Mouse (Mus musculus) bone marrow macrophage, adult 2 months (primary cell): ENCODE data around the gene Arfgef2. TPM values are rescaled to one million over a fixed set of nuclear protein-coding genes. Genes with fewer than 3 reads are reported as not detected.
A peak's percentile ranks its signal among the peaks of the same experiment; 100 is the strongest.

ENCODE experiments used
- H3K27ac ChIP-seq: 2 replicates; pipeline ENCODE4 v1.5.1; 2012; ENCODE audit warnings: low read depth, low read length; ENCODE audit not compliant: insufficient read depth
- H3K4me1 ChIP-seq: 2 replicates; pipeline ENCODE4 v1.6.1; 2012; ENCODE audit warnings: low read length; ENCODE audit not compliant: control insufficient read depth, insufficient read depth
- H3K4me3 ChIP-seq: 2 replicates; pipeline ENCODE4 v1.5.1; 2012; ENCODE audit warnings: mild to moderate bottlenecking, low read length, moderate library complexity; ENCODE audit not compliant: insufficient read depth
- CTCF ChIP-seq: IDR thresholded peaks from 2 replicates; pipeline ENCODE4 v1.5.1; 2012; ENCODE audit warnings: low read depth, mild to moderate bottlenecking, low read length, moderate library complexity
- POLR2A ChIP-seq: IDR thresholded peaks from 2 replicates; pipeline ENCODE4 v1.6.1; 2012; ENCODE audit warnings: mild to moderate bottlenecking, low read depth, low read length, borderline replicate concordance
- polyA plus RNA-seq: library from polyadenylated mRNA; stranded (reverse); fragments of >200 nt; gene quantifications from 2 replicates; pipeline ENCODE4 v1.2.4, GENCODE M21; 2012; ENCODE audit not compliant: missing spikeins, insufficient read depth, insufficient read length

The Arfgef2 gene
- polyA plus RNA-seq, 1 experiment = 18.5 TPM

DNA sequence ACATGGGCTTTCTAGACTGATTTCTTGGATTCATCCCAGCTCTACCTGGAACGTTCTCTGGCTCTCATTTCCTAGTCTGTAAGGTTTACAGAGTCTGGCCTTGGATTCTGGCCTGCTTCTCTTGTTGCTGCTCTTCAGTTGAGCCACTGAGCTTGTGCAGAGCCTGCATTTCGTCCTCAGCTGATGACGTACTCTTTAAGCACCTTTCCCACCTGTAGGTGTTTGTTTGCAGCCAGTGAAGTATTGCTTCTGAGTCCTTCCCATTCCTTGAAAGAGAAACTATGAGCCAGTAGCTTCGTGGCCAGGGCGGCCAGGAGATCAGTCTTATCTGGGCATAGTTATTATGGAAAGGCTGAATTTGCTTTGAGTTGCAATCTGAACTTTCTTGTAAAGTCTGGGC lies 19.0 kb downstream of the Arfgef2 start:
- Histone ChIP-seq H3K4me1 (peaks cover 69% of the 10 kb centered on the region), H3K27ac (no peak overlapping the region), H3K4me3 (no peak overlapping the region)
- TF ChIP-seq CTCF (no peak), POLR2A (no peak)

DNA sequence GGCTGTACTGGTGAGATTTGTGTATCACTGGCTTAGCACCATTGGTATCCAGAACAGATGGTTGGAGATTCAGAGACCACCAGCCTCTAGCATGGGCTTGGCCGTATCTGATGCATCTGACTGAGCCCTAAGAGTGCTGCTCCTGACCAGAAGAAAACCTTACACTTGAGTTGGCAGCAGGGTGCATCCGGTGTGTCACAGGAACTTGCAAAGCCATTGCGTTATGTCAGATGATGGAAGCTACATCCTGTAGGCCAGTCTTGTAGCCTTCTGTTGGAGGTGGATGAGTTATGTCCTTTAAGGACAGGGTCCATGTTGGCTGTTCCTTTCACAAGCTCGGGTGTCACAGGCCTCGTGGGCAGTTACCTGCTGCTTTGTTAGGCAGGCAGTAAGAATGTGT lies 19.6 kb downstream of the Arfgef2 start:
- H3K4me1 ChIP-seq = peaks cover 64% of the 10 kb centered on the region
- no peak overlapping the region for H3K27ac ChIP-seq

DNA sequence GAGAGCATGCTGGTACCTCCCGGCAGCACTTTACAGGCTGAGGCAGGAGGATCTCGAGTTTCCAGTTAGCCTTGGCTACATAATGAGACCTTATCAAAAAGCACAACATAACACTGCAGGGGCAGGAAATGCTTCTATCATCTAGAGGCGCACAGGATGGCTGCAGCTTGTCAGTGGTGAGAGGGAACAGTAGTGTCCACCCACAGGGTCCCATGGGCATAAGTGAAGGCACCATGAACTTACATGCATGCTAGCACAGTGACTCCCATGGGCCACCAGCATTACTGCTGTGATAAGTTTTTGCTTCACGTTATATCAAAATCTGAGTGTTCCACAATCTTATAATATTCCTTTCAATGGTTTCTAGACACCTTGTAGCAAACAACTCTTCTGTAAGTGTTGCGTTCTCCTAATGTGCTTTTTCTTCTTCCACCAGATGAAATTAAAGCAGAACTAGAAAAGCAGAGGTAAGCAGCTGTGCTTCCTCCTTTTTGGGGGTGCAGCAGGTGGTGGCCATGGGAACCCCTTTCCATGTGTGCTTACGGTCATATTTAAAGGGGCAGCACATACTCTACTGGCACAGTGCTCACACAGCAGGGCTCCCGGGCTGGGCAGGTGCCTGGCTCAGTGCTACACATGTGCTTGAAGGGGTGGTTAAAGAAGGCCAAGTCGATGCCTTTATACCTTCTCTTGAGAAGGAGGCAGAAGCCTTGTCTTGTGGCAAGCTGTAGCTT lies 21.3 kb downstream of the Arfgef2 start:
- H3K27ac ChIP-seq = peak overlapping the region; percentile 54

More for the DNA sequence above, 19.6 kb downstream of the Arfgef2 start:
- TF ChIP-seq POLR2A (no peak), CTCF (no peak)
- no peak overlapping the region for H3K4me3 ChIP-seq

DNA sequence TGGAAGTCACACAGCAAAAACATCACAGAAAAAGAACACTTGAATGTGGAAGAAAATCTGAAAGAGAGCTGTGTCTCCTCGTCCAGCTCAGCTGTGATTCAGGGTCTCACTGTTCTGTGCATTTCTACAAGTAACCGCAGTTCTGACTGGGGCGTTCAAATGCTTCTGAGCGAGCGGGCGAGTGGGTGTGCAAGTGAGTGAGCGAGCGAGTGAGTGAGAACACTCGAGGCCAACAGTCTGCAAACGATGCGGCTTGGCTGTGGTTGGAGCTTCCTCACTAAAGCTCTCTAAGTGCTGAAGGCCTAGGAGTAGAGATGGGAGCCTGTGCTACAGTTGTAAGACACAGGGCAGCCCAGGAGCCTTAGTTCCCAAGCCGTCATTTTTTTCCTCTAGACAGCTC lies 22.9 kb downstream of the Arfgef2 start:
- no peak overlapping the region for H3K27ac ChIP-seq
- H3K4me1 ChIP-seq = peaks cover 40% of the 10 kb centered on the region
- no peak overlapping the region for H3K4me3 ChIP-seq
- no peak for TF ChIP-seq POLR2A
- no peak for TF ChIP-seq CTCF

More for the DNA sequence above, 21.3 kb downstream of the Arfgef2 start:
- TF ChIP-seq CTCF = no peak
- no peak for TF ChIP-seq POLR2A
- H3K4me1 ChIP-seq = peaks cover 49% of the 10 kb centered on the region
- no peak overlapping the region for H3K4me3 ChIP-seq

- H3K27ac ChIP-seq = no peak overlapping the region
- TF ChIP-seq POLR2A (no peak), CTCF (no peak)
- H3K4me3 ChIP-seq = no peak overlapping the region
- H3K4me1 ChIP-seq = peaks cover 29% of the 10 kb centered on the region
Observed at GRCm38 (mm10) chr2:166830350-166830749, 25.0 kb downstream of the Arfgef2 start.

DNA sequence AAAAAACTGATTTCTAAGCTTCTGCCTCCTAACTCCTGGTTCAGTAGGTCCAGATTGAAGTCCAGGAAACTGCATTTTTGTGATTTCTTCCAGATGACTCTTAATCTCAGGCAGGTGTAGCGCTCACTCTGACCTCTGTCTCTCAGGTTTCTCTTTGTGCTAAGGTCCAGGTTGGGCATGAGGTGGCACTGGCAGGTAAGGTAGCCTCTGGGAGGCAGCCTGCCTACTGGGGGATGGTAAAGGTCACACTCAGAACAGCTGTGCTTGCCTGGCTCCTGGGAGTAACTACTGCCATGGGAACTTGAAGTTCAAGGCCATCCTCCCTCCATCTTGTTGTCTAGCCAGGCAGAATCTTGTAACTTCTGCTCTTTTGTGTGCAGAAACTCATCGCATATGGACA lies 28.7 kb downstream of the Arfgef2 start:
- Histone ChIP-seq H3K4me3 (no peak overlapping the region), H3K4me1 (peaks cover 2% of the 10 kb centered on the region; the same call in 1 of the 2 replicates), H3K27ac (no peak overlapping the region)
- TF ChIP-seq CTCF (no peak), POLR2A (no peak)

- no peak for TF ChIP-seq POLR2A
- no peak for TF ChIP-seq CTCF
Observed at GRCm38 (mm10) chr2:166834796-166835195, 29.4 kb downstream of the Arfgef2 start.

DNA sequence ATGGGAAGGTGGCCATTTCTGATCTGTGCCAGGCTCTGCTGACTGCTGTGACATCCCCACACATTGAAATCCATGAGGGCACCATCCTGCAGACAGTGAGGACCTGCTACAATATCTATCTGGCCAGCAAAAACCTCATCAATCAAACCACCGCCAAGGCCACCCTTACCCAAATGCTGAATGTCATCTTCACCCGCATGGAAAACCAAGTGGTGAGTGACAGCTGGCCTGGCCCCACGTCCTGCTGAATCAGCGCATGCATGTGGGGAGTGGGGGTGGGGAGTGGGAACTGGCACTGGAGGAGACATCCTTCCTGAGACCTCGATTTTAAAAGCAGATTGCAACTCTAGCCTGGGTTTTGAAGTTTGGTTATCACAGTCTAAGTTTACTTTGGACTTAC lies 30.2 kb downstream of the Arfgef2 start:
- no peak overlapping the region for H3K4me3 ChIP-seq
- peaks cover 2% of the 10 kb centered on the region; the same call in 1 of the 2 replicates for H3K4me1 ChIP-seq
- TF ChIP-seq CTCF (no peak), POLR2A (no peak)
- H3K27ac ChIP-seq = no peak overlapping the region

More at GRCm38 (mm10) chr2:166834796-166835195, 29.4 kb downstream of the Arfgef2 start:
- H3K4me3 ChIP-seq = no peak overlapping the region
- H3K4me1 ChIP-seq = peaks cover 2% of the 10 kb centered on the region; the same call in 1 of the 2 replicates
- no peak overlapping the region for H3K27ac ChIP-seq

DNA sequence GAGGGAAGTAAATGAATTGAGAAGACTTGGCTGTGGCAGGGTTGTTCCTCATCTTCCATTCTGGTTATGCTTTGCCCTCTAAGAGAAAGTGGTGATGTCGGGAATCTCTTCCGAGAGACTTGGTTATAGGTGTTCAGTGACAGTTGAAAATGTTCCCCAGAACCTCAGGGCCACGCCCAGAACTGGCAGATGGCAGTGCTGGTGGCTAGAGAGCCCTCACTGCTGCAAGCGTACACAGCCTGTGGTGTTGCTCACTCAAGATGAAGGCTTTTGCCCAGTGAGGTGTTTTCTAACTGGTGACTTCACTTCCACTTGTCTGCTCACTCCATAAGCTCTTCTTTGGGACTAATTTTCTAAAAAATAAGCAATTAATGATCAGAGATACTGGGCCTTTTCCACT lies 36.4 kb downstream of the Arfgef2 start:
- no peak for TF ChIP-seq CTCF
- TF ChIP-seq POLR2A = no peak
- Histone ChIP-seq H3K27ac (no peak overlapping the region), H3K4me1 (no peaks in the 10 kb centered on the region), H3K4me3 (no peak overlapping the region)

DNA sequence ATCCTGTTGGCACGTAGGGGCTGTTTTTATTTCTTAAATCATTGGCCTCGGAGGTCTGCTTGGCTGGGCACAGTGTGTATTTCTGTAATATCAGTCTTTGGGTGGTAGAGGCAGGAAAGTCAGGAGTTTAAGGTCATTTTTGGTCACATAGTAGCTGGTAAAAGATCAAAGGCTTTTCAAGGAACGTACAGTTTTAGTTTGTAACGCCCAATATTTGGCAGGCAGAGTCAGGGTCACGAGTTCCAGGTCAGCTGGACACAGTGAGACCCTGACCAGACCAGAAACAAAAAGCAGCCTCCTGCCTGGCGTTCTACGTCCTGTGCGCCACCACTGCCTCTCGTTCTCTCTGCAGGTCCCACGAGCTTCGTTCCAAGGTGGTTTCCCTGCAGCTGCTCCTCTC lies 45.3 kb downstream of the Arfgef2 start:
- TF ChIP-seq CTCF (no peak), POLR2A (no peak)
- H3K27ac ChIP-seq = no peak overlapping the region
- H3K4me3 ChIP-seq = no peak overlapping the region
- no peaks in the 10 kb centered on the region for H3K4me1 ChIP-seq

- no peak overlapping the region for H3K4me3 ChIP-seq
- TF ChIP-seq POLR2A (no peak), CTCF (peak; percentile 69; the same call in 1 of the 2 replicates)
- no peaks in the 10 kb centered on the region for H3K4me1 ChIP-seq
- no peak overlapping the region for H3K27ac ChIP-seq
Observed at GRCm38 (mm10) chr2:166852270-166852669, 46.9 kb downstream of the Arfgef2 start.
